16 mouse cellular contexts compared by ENCODE assay signal in the genomic region with DNA sequence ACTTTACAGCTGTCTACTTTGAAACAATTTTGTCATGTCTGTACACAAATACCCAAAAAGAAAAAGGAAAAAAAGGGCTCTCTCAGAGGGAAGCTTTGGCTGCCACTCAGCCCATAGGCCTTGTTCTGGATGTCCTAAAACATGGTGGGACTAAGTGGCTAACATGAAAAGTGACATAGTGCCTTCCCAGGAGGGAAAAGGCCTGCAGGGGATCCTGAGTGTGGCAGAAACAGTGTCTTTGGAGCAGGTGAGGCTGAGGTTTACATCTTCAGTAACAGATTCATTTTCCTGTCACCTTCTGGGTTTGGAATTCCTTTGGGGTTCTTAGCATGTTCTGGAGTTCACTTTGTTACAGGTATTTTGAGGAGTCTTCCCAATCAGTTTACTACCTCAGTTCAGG. TPM values are rescaled to one million over a fixed set of nuclear protein-coding genes. Genes with fewer than 3 reads are reported as not detected.
DNase-seq lines count a peak whose midpoint lies in the region; ATAC-seq lines count a peak whose summit lies in the region.
"Had no signal": no experiment of that assay in that cellular context is flagged by ENCODE, and none has a peak within 500 bp of the region (broad histone marks: within the 10 kb centered on the region; RNA-seq: fewer than 3 reads in every experiment).

No protein-coding gene starts in this region.

- DNase-seq in heart, embryonic 10.5 days (ENCODE audit: low spot score), result no peak
- no peak for DNase-seq in heart, postnatal 25 days (ENCODE audit: low spot score)
- peak; percentile 11 for DNase-seq in retina, embryonic 14.5 days (ENCODE audit: low spot score)
- DNase-seq in retina, postnatal 1 day, result no peak
- DNase-seq in left cerebral cortex, postnatal 36 days (ENCODE audit: low spot score in 2 of 2), result no peak
- DNase-seq in kidney, postnatal 10 days, result no peak
- DNase-seq in urinary bladder, postnatal 10 days (ENCODE audit: low spot score), result no peak
- DNase-seq: right cerebral cortex, postnatal 25 days had no signal

- peak overlapping the region; percentile 94 for H3K4me3 ChIP-seq in heart, embryonic 10.5 days
- H3K4me3 ChIP-seq in intestine, embryonic 16.5 days (ENCODE audit: low read length), result peak overlapping the region; percentile 18
- H3K4me3 ChIP-seq: forebrain, embryonic 15.5 days; liver, embryonic 15.5 days; midbrain, embryonic 10.5 days had no signal

- H3K36me3 ChIP-seq in heart, embryonic 10.5 days, result peaks cover 3% of the 10 kb centered on the region; the same call in 1 of the 2 replicates
- H3K36me3 ChIP-seq in intestine, embryonic 16.5 days (ENCODE audit: control insufficient read depth, insufficient read depth, low read length), result no peaks in the 10 kb centered on the region
- H3K36me3 ChIP-seq: forebrain, embryonic 15.5 days; liver, embryonic 15.5 days; midbrain, embryonic 10.5 days had no signal

- peaks cover 12% of the 10 kb centered on the region for H3K27me3 ChIP-seq in heart, embryonic 10.5 days (ENCODE audit: insufficient read depth, poor library complexity, severe bottlenecking)
- H3K27me3 ChIP-seq in intestine, embryonic 16.5 days (replicated peaks; ENCODE audit: control insufficient read depth, insufficient read depth, low read length), result peaks cover 36% of the 10 kb centered on the region

- peak overlapping the region; percentile 99 for H3K27ac ChIP-seq in heart, embryonic 10.5 days
- H3K27ac ChIP-seq in intestine, embryonic 16.5 days (ENCODE audit: low read length), result no peak overlapping the region
- H3K27ac ChIP-seq: forebrain, embryonic 15.5 days; kidney, postnatal 0 days; liver, embryonic 15.5 days; midbrain, embryonic 10.5 days had no signal

- peaks cover 32% of the 10 kb centered on the region for H3K4me1 ChIP-seq in heart, embryonic 10.5 days
- peaks cover 7% of the 10 kb centered on the region; the same call in 1 of the 2 replicates for H3K4me1 ChIP-seq in intestine, embryonic 16.5 days (ENCODE audit: control insufficient read depth, insufficient read depth, low read length)

- H3K9me3 ChIP-seq in heart, embryonic 10.5 days, result no peaks in the 10 kb centered on the region
- H3K9me3 ChIP-seq in intestine, embryonic 16.5 days (ENCODE audit: control insufficient read depth, low read length), result no peaks in the 10 kb centered on the region
- H3K9me3 ChIP-seq: forebrain, embryonic 15.5 days; liver, embryonic 15.5 days; midbrain, embryonic 10.5 days had no signal

- H3K4me2 ChIP-seq in intestine, embryonic 16.5 days (ENCODE audit: low read depth, low read length), result no peak overlapping the region; the same call in 1 of the 2 replicates
- H3K4me2 ChIP-seq: forebrain, embryonic 15.5 days; liver, embryonic 15.5 days had no signal

- no peak for ATAC-seq in intestine, embryonic 16.5 days
- ATAC-seq: forebrain, embryonic 15.5 days; Patski had no signal

- intact Hi-C loops in heart, postnatal 25 days (cut with DNase I), result loop anchor here (5.0 to 10.0 kb wide), 3 partner anchors 182 to 635 kb away; no protein-coding TSS in a partner anchor
- intact Hi-C loops in left cerebral cortex, postnatal 36 days (cut with DNase I), result no loop called here

- H3K9ac ChIP-seq in intestine, embryonic 16.5 days (ENCODE audit: low read depth, low read length), result no peak overlapping the region
- H3K9ac ChIP-seq: forebrain, embryonic 15.5 days; liver, embryonic 15.5 days had no signal

RNA-seq across cellular contexts. Expression of gene Hand2, which starts 3.7 kb away (rescaled TPM):
- 10.3 and 16.7 TPM in 2 replicates for polyA plus RNA-seq in heart, embryonic 10.5 days (2016; fragmentation: Nextera tagmentation; extraction: Ambion mirVana)
- total RNA-seq in heart, postnatal 25 days (2021), result 10 to 100 TPM; 49.0 to 56.6 TPM
- 4.1 and 5.1 TPM in 2 replicates for polyA plus RNA-seq in intestine, embryonic 16.5 days (2015; fragmentation: Nextera tagmentation; extraction: Ambion mirVana)
- total RNA-seq in left cerebral cortex, postnatal 36 days (2021), result not detected
- total RNA-seq: layer of hippocampus, postnatal 10 days; left cerebral cortex, postnatal 14 days had no signal
- polyA plus RNA-seq: forebrain, embryonic 15.5 days; kidney, postnatal 0 days; midbrain, embryonic 10.5 days had no signal

Comparison
In these comparisons a context has a peak if more than half of its experiments do, and no peak if none do; other contexts are left out.
1. RNA of gene Hand2, which starts 3.7 kb away (total RNA-seq): 49.0 to 56.6 TPM in heart, postnatal 25 days; not detected in left cerebral cortex, postnatal 36 days; every median in the first group is over 10 times any median in the second.